Mouse (Mus musculus): ENCODE results near the gene Sox5. TPM values are rescaled to one million over a fixed set of nuclear protein-coding genes. Genes with fewer than 3 reads are reported as not detected.

Gene Sox5
- polyA plus RNA-seq, 1 experiment, result 2.8 TPM

DNA sequence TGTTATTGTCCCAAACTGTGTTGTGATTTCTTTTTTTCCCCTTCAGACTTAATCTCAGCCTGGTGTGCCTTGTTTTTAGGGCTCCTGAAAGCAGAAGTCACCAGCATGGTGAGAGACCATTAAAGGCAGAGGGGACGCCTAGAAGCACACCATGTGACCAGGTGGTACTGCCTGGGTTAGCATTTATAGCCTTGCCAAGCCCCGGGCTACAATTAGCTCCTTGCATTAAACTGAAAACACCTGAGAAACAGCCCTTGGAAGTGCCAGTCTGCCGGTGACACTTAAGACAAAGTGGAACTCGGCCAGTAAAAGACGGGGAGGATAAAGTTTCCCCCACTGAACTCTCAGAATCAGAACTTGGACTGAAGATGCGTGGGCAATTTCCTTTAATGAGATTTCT lies 318.1 kb downstream of the Sox5 start:
- Histone ChIP-seq H3K4me3 (ENCODE audit: insufficient read depth, low read length) (no peak overlapping the region), H3K27ac (ENCODE audit: insufficient read depth, low read length) (no peak overlapping the region), H3K4me1 (ENCODE audit: control insufficient read depth, insufficient read depth, low read length) (no peaks in the 10 kb centered on the region)
- no peak for TF ChIP-seq CTCF (IDR thresholded peaks at IDR 0.05; ENCODE audit: borderline replicate concordance, insufficient read depth, low read length)
- no peak for TF ChIP-seq POLR2A (IDR thresholded peaks at IDR 0.05; ENCODE audit: low read depth, low read length)

DNA sequence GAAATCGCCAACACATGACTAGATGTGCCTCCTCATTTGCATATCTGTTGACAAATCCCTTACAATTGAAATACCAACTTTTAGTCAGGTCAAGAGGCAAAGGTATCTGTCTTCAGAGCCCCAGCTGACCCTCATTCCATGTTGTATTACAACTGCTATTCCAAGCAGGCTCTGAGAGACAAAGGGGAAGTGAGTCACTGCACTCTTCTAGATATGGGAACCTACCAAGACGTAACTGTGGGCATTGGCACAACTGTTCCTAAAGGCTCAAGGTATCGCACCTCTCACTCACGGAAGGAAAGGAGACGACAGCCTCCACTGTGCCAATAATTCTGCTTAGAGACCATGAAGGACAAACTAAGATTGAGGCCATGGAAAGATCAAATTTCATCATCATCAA lies 318.5 kb downstream of the Sox5 start:
- H3K27ac ChIP-seq (ENCODE audit: insufficient read depth, low read length), result no peak overlapping the region
- no peak overlapping the region for H3K4me3 ChIP-seq (ENCODE audit: insufficient read depth, low read length)
- no peaks in the 10 kb centered on the region for H3K4me1 ChIP-seq (ENCODE audit: control insufficient read depth, insufficient read depth, low read length)
- TF ChIP-seq POLR2A (IDR thresholded peaks at IDR 0.05; ENCODE audit: low read depth, low read length) (no peak), CTCF (IDR thresholded peaks at IDR 0.05; ENCODE audit: borderline replicate concordance, insufficient read depth, low read length) (no peak)

DNA sequence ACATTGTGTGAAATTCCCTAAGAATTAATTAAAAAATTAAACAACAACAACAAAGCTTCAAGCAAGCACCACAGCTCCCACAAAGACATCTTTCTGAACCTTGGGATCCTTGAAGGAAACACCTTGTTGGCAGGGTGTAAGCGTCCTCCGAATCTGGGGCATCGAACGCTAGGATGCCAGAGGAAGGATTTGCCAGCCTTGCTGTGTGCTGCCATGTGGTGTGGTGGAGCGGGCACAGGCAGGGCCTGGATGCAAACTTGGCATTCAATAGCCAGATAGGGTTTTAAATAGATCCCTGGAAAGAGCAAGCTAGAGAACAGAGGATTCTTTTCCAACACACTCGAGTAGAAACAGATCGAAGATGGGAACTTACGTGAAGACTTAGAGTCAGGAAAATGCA lies 322.3 kb downstream of the Sox5 start:
- TF ChIP-seq POLR2A (IDR thresholded peaks at IDR 0.05; ENCODE audit: low read depth, low read length) (no peak), CTCF (IDR thresholded peaks at IDR 0.05; ENCODE audit: borderline replicate concordance, insufficient read depth, low read length) (no peak)
- no peak overlapping the region for H3K27ac ChIP-seq (ENCODE audit: insufficient read depth, low read length)

DNA sequence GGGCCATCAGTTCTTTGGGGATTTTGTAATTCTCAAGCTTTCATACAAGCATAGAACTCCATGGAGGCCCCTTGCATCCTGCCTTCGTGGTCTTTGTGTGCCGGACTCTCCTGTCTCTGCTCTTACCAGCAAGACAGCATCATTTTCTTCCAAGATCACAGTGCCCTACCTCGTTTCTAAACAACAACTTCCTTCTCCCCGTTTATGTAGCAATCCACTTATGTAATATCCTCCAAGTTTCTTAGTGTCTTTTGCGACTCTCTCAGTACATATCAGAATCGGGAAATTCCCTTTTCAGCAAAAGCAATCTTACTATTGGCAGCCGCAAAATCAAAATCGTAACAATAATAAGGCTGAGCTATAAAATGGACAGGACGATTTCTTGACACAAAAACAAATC lies 324.3 kb downstream of the Sox5 start:
- Histone ChIP-seq H3K4me3 (ENCODE audit: insufficient read depth, low read length) (no peak overlapping the region), H3K4me1 (ENCODE audit: control insufficient read depth, insufficient read depth, low read length) (no peaks in the 10 kb centered on the region), H3K27ac (ENCODE audit: insufficient read depth, low read length) (no peak overlapping the region)
- TF ChIP-seq CTCF (IDR thresholded peaks at IDR 0.05; ENCODE audit: borderline replicate concordance, insufficient read depth, low read length), result no peak
- no peak for TF ChIP-seq POLR2A (IDR thresholded peaks at IDR 0.05; ENCODE audit: low read depth, low read length)

More for the DNA sequence above, 322.3 kb downstream of the Sox5 start:
- Histone ChIP-seq H3K4me1 (ENCODE audit: control insufficient read depth, insufficient read depth, low read length) (no peaks in the 10 kb centered on the region), H3K4me3 (ENCODE audit: insufficient read depth, low read length) (no peak overlapping the region)

DNA sequence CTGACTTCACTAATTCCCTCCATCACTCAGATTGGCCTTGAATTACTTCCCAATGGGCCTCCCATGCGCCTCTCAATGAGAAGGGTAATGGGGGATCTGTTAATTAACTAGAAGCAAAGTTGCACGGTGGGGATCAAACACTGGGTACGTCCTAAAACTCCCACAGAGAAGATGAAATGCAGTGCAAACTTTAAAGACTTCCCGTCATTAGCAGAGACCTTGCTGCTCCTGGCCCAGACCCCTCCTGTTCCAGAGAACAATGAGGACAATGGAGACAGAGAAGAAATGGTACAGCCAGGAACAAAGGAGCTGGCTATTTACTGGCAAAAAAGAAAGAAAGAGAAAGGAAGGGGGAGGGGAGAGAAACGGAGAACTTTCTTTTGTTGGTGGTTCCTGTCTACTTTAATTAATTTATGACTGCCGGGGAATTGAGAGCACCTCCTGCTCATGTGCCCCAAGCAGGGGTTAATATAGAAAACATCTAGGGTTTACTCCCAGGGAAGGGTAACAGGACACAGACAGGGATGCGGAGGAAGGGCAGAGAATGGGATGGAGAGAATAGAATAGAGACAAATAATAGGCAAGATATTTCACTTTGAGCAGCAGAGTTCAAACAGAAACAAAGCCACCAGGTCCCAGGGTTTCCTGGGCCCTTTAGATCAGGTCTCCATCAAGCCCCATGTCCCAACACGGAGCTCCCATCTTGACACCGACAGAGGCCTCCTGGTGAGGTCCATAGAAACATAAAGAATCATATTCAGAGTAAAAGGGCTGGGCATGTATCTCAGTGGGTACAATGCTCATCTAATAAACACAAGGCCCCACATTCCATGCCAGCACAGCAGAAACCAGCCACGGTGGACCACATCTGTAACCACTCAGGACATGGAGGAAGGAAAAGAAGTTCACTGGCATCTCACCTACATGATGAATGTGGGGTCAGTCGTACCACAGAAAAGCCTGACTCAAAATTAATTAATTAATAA lies 327.2 kb downstream of the Sox5 start:
- Histone ChIP-seq H3K27ac (ENCODE audit: insufficient read depth, low read length) (no peak overlapping the region), H3K4me1 (ENCODE audit: control insufficient read depth, insufficient read depth, low read length) (no peaks in the 10 kb centered on the region), H3K4me3 (ENCODE audit: insufficient read depth, low read length) (no peak overlapping the region)
- TF ChIP-seq CTCF (IDR thresholded peaks at IDR 0.05; ENCODE audit: borderline replicate concordance, insufficient read depth, low read length) (no peak), POLR2A (IDR thresholded peaks at IDR 0.05; ENCODE audit: low read depth, low read length) (no peak)

DNA sequence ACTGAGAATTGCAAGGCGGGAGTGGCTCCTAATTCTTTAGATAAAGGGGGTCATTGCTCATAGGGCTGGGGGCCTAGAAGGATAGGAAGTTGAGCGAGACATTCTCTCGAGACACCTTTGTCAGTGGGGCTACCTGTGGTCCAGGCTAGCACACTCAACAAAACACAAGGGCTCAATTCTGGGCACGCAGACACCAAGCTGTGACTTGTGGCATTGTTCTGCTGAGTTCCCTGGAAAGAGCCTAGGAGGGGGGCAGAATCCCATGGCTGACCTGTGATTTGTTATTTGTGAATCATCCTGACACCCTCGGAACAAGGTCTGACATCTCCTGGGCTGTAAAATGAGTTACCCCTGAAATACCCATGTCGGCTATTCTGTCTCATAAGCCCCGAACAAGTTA lies 328.2 kb downstream of the Sox5 start:
- Histone ChIP-seq H3K27ac (ENCODE audit: insufficient read depth, low read length) (no peak overlapping the region), H3K4me3 (ENCODE audit: insufficient read depth, low read length) (no peak overlapping the region), H3K4me1 (ENCODE audit: control insufficient read depth, insufficient read depth, low read length) (no peaks in the 10 kb centered on the region)
- no peak for TF ChIP-seq POLR2A (IDR thresholded peaks at IDR 0.05; ENCODE audit: low read depth, low read length)
- TF ChIP-seq CTCF (IDR thresholded peaks at IDR 0.05; ENCODE audit: borderline replicate concordance, insufficient read depth, low read length), result no peak

DNA sequence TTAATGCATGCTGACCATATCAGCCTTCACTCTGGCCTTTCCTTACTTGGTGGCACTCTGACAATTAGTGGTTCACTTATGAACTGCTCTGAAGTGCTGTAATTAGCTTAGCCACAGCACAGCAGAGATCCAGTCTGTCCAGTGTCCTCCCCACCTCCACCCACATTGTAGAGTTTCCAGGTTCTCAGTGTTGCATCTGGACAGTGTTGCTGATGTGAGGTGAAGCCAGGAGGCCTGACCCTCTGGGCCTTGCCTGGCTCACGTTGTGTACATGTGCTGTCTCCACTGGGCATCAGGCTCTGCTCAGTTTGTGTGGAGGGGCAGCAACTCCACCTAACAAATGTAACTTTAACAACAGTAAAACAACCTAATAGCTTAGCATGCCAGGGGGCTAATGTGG lies 328.6 kb downstream of the Sox5 start:
- H3K4me3 ChIP-seq (ENCODE audit: insufficient read depth, low read length), result no peak overlapping the region
- H3K27ac ChIP-seq (ENCODE audit: insufficient read depth, low read length), result no peak overlapping the region
- TF ChIP-seq POLR2A (IDR thresholded peaks at IDR 0.05; ENCODE audit: low read depth, low read length), result no peak
- no peak for TF ChIP-seq CTCF (IDR thresholded peaks at IDR 0.05; ENCODE audit: borderline replicate concordance, insufficient read depth, low read length)
- no peaks in the 10 kb centered on the region for H3K4me1 ChIP-seq (ENCODE audit: control insufficient read depth, insufficient read depth, low read length)

DNA sequence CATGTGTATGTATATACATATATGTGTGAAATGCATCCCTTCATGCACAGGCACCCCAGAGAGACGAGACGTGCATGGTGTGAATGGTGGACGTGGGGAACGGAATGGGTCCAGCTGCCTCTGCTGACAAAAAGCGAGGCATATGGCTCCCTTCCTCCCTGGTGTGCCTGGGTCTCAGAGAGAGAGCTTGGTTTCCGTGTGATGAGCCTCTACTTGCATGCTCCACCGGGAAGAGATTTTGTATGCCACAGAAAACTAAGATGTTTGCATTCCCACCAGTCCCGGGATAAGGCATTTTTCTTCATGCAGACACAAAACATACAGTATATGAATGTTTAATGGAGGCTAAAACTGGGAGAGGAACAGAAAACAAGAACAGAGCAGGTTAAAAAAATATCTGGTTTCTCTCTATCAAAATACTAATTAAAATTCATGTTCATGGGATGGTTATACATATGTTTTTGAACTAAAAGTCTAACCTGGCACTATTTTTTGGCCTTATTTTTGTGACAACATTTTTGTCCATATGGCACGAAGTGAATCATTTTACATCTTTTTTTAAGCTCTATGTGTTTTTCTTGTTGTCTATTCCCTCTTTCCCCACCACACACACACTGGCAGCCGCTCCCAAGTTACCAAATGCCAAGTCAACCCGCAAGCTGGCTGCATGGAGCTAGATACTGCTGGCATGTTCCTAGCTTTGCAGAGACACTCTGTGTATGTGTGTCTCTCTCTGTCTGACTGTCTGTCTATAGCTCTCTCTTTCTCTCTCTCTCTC lies 329.4 kb downstream of the Sox5 start:
- Histone ChIP-seq H3K4me1 (ENCODE audit: control insufficient read depth, insufficient read depth, low read length) (no peaks in the 10 kb centered on the region), H3K4me3 (ENCODE audit: insufficient read depth, low read length) (no peak overlapping the region), H3K27ac (ENCODE audit: insufficient read depth, low read length) (no peak overlapping the region)
- TF ChIP-seq CTCF (IDR thresholded peaks at IDR 0.05; ENCODE audit: borderline replicate concordance, insufficient read depth, low read length) (no peak), POLR2A (IDR thresholded peaks at IDR 0.05; ENCODE audit: low read depth, low read length) (no peak)

DNA sequence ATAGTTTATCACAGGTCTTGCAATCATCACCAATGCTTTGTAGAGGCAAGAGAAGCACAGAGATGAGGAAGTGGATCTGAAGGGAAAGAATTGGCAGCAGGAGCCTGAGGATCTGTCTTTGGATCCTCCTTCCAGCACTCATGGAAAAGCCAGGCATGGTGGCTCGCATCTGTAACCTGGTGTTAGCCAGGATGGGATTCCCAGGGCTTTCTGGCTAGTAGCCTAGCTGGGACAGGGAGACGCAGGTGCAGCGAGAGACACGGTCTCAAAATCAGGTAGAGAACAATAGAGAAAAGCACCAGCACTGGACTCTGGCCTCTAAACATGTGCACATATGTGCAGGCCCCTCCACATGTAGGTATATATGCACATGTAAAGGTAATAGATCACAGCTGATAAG lies 330.1 kb downstream of the Sox5 start:
- TF ChIP-seq CTCF (IDR thresholded peaks at IDR 0.05; ENCODE audit: borderline replicate concordance, insufficient read depth, low read length) (no peak), POLR2A (IDR thresholded peaks at IDR 0.05; ENCODE audit: low read depth, low read length) (no peak)
- H3K4me1 ChIP-seq (ENCODE audit: control insufficient read depth, insufficient read depth, low read length), result no peaks in the 10 kb centered on the region
- H3K4me3 ChIP-seq (ENCODE audit: insufficient read depth, low read length), result no peak overlapping the region

More for the DNA sequence above, 330.1 kb downstream of the Sox5 start:
- no peak overlapping the region for H3K27ac ChIP-seq (ENCODE audit: insufficient read depth, low read length)

Measured in embryonic fibroblast, embryonic 13.5 days (primary cell).